Mouse (Mus musculus) thymus, postnatal 25 days (tissue): Measurements from ENCODE around the gene Pde4d.

Experiments
- DNase-seq: peaks from one replicate; pipeline ENCODE4 v3.0.0; 2022

Pde4d gene

GRCm38 (mm10) chr13:109732655-109733376 lies 1283.1 kb downstream of the Pde4d start:
- DNase-seq = no peak

GRCm38 (mm10) chr13:109736290-109737078 lies 1286.7 kb downstream of the Pde4d start:
- DNase-seq = no peak

- DNase-seq = no peak
Observed at GRCm38 (mm10) chr13:109746492-109746891, 1296.7 kb downstream of the Pde4d start.

DNA sequence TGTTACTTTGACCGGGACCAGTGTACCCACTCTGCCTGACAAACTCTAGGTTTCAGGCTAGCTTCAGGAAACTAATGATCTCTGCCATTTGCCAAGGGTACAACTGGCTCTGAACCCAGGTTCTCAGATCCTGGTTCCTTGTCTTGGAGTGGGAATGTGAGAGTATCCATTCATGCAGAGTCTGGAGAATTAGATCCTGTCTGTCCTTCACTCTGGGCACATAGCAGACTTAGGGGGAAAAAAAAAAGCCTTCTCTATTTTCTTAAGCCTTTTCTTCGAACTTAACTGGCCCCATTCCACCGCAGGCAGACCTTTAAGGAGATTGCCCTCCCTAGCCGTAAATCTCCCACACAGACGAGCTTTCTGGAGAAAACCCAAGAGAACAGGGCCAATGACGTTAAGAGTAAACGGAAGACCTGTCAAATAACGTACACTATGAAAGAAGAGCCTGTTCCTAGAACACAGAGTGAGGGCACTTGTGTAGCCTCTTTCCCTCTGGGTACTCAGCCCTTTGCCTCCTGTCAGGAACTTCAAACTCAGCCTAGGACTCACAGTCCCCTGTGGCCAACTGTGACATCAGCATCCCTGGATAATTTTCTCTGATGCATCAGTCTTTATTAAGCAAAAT lies 1302.6 kb downstream of the Pde4d start:
- no peak for DNase-seq

GRCm38 (mm10) chr13:109756854-109757253 lies 1307.1 kb downstream of the Pde4d start:
- no peak for DNase-seq

DNA sequence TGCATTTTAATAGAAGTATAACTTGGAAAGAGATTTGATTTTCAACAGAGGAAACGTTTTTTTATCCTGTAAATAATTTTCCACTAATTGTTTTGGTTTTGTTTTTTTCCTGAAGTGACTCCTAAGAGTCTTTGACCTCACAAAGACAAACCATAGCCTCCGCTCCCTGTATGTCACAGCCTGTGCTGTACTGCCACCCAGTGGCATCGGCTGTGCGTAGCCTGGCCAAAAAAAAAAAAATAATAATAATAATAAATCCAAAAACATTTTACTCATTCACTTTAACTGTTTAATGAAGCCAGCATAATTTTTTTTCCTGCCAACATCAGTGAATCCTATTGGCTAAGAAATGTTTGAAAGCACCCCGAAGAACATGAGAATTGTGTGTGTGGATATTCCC lies 1309.5 kb downstream of the Pde4d start:
- DNase-seq = no peak

DNA sequence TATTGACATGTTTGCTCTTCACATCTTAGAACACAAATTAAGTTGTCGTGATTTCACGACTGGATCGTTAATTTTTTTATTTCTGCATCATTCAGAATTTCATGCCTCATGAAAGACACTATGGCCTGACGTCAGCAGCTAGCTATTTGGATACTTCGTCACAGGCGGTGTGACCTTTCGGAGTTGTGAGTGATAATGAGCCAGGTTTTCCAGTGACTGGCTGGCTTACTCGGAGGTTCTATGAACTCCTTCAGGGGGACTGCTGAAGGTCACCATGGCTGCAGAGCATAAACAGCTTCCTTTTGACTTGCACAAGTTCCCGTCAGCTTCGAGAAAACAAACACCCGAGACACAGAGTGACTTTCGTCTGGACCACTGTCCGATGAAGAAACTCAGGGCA lies 1311.3 kb downstream of the Pde4d start:
- no peak for DNase-seq

GRCm38 (mm10) chr13:109774791-109775190 lies 1325.0 kb downstream of the Pde4d start:
- DNase-seq = no peak

DNA sequence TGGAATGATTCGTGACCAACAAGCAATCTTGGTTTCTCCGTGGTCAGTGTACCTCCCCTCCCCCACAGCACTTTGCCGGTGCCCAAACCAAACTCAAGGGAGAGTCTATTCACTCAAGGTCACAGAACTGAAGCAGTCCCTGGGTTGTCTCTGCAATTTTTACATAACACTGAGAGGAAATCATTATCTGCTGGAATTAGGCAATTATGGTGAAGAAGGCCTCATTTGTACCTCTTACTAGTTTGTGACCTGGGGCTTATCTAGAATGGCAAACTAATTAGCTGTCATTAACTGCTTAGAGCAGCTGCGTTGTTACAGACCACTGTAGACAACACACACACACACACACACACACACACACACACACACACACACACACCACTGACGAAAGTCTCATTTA lies 1325.4 kb downstream of the Pde4d start:
- DNase-seq = no peak

GRCm38 (mm10) chr13:109776116-109776515 lies 1326.4 kb downstream of the Pde4d start:
- peak; percentile 97 for DNase-seq

GRCm38 (mm10) chr13:109776995-109777394 lies 1327.2 kb downstream of the Pde4d start:
- no peak for DNase-seq

DNA sequence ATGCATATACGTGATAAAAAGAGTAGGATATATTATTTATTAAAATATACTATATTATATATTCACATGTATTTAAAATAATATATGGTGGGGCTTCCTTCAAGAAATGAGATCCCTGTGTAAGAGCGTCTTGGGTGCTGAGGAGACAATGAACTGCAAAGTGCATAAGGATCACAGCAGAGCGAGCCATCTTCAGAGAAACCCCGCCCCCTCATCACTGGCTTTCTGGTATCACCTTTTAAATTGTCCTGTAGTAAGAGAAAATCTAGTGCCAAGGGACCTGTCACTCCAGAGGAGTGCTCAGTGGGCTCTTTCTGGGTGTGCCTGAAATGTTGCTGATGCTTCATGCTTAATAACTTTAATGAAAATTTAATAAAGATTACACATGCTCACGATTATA lies 1327.7 kb downstream of the Pde4d start:
- DNase-seq = no peak

DNA sequence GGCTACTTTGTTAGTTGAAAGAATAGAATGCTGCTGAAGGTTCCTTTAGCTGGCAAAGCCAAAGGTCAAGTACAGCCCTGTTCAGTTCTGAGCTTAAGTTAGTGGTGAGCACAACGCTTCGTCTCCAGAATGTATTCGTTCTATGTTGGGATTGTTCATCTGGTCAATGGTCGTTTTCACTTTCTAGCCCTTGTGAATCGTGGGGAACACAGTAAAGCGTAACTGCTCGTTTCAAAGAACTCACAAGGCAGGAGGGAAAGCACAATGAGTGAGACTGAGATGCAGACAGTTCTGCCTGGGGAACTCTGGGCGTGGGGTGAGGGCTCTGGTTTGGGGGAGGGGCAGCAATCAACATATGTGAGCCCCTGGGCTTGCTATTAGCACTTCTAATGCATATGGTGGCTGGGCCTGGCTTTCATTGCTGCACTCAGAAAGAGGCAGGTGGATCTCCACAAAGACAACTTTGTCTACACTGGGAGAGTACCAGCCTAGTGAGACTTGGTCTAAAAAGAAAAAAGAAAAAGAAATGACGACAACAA lies 1328.6 kb downstream of the Pde4d start:
- no peak for DNase-seq

GRCm38 (mm10) chr13:109781466-109781865 lies 1331.7 kb downstream of the Pde4d start:
- DNase-seq = no peak

DNA sequence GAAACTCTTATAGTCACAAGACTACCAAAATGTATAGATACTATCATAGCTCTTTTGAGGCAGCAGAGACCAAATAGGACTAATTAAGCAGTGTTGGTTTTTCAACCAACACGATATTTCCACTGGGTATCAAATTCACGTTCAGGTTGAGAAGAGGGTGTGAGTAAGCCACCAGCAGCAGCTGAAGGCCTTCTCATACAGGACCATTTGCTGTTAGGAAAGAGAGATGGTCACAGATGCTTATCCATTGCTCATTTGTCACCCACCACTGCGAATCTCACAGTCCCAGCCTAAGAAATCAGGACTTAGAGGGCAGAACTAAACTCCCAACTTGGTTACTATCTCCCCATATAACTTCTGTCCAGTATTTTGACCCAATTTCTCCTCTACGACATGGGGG lies 1338.9 kb downstream of the Pde4d start:
- DNase-seq = no peak

DNA sequence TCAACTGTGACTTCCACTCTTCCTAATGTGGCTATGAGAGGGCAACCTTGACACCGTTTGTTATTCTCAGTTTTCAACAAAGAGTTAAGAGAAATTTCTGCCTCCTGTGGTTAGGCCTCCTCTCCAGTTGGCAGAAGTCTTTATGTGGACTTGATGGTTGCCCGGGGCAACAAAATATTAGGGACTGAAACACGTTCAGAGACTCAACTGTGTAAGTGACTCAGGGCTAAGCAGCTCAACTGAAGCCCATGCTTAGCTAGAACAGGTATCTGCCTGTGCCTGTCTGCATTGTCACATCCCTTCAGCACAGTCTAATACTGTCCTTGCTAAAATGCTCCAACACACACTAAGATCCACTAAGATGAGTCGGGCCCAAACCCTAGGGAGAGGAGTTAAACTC lies 1339.4 kb downstream of the Pde4d start:
- no peak for DNase-seq

DNA sequence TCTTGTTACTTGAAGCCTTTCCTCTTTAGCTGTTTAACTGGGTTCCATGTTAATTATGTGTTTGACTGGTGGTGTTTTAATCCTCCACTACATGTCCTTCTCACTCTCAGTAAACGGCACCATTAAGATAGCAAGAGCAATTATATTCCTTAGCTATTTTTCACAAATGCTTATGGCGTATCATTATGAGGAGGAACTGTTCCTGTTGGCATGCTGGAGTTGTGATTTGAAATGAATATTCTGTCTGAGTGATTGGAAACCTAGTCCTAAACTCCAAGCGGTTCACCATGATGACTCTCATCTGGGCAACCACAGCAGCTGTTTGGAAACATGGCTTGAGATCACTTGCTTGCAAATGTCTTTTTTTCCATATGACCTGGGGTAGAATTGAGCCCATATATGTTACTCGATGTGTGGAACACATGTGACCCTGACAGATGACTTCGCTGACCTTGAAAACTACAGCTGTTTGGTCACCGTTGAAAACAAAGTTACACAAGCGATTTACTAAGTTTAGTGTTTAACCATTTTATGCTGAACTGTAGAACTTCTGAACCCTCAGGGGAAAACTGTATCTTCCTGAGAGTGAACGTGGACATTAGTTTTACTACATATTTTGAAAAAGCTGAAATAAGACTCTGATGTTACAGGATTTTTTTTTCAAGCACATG lies 1340.4 kb downstream of the Pde4d start:
- DNase-seq = no peak

DNA sequence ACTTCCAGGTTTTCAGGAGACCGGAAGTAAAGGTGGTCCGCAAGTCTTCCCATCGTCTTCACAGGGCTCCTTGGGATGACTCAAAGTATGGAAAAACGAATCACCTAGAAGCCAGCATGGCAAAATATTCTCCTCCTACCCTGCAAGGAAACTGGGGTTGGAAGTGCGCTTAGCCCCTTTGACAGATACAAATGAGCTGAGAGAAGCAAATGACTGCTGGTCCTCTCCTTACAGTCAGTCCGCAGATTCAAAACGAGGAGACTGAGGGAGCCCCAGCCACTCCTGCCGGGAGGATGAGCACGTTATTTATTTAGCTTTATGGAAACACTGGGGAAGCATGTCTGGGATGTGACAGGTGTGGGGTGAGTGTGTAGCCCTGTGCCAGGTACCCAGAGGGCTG lies 1344.2 kb downstream of the Pde4d start:
- DNase-seq = no peak

GRCm38 (mm10) chr13:109798651-109799050 lies 1348.9 kb downstream of the Pde4d start:
- DNase-seq = no peak

- DNase-seq = no peak
Observed at GRCm38 (mm10) chr13:109802201-109802600, 1352.5 kb downstream of the Pde4d start.

DNA sequence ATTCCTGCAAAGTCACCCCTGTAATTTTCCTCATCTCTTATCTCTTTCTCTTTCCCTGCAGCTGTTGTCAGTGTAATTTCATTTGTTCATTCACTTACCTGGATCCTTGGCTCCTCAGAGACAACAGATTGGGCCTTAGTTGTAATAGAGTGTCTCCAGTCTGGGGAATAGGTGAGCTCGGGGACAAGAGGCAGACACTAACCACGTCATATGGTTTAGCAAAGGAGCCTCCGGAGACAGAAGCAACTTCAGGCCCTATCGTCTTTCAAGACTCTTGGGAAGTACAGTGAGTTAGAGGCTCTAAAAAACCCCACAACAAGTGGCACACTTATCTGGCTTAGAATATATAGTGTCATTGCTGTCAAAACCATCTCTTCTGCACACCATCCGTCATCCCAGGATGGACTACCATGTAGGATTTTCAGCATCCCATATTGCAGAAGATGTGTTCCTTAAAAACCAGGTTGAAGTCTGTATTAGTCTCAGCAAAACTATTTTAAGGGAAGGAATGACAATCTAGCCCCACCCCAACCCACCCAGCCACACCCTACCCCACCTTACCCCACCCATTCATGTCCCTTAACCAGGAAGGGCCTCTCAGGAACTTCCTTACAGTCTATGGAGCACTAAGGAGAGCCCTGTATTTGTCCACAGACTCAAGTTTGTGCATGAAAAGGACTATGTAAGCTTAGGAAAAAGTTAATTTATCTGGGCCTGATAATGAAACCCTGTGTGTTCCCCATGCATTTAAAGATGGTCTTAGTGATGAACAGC lies 1356.6 kb downstream of the Pde4d start:
- no peak for DNase-seq

GRCm38 (mm10) chr13:109807036-109807435 lies 1357.3 kb downstream of the Pde4d start:
- no peak for DNase-seq
